Mouse (Mus musculus) liver, embryonic 16.5 days (tissue): ENCODE measurements around the gene Gm2026. TPM values are rescaled to one million over a fixed set of nuclear protein-coding genes. Genes with fewer than 3 reads are reported as not detected.
"Not testable (repeated sequence)": the region's sequence is repeated elsewhere in the genome, so short reads cannot be mapped to it uniquely, and the experiment has no call there.

ENCODE experiments used
- ATAC-seq: fragments of 200-750 bp; cut with Nextera tagmentation; 2 replicates; pipeline ENCODE4 v1.8.0; 2017; ENCODE audit warnings: low read depth, mild to moderate bottlenecking, moderate number of reproducible peaks, moderate library complexity
- H3K27ac ChIP-seq: fragments of 300-500 bp; sonication (generic); 2 replicates; pipeline ENCODE4 v1.5.1; 2014; ENCODE audit warnings: mild to moderate bottlenecking, low read length
- H3K27me3 ChIP-seq: fragments of 300-500 bp; sonication (generic); 2 replicates; pipeline ENCODE4 v1.6.1; 2014; ENCODE audit warnings: low read depth, low read length, mixed read lengths; ENCODE audit not compliant: control insufficient read depth, insufficient read depth
- H3K36me3 ChIP-seq: fragments of 300-500 bp; sonication (generic); 2 replicates; pipeline ENCODE4 v1.6.1; 2014; ENCODE audit warnings: mild to moderate bottlenecking; ENCODE audit not compliant: control insufficient read depth, insufficient read depth
- H3K4me1 ChIP-seq: fragments of 300-500 bp; sonication (generic); 2 replicates; pipeline ENCODE4 v1.6.1; 2014; ENCODE audit warnings: low read depth, low read length, mixed read lengths; ENCODE audit not compliant: control insufficient read depth
- H3K4me2 ChIP-seq: fragments of 300-500 bp; sonication (generic); 2 replicates; pipeline ENCODE4 v1.6.1; 2014; ENCODE audit warnings: low read depth, low read length, mixed read lengths
- H3K4me3 ChIP-seq: fragments of 300-500 bp; sonication (generic); 2 replicates; pipeline ENCODE4 v1.5.1; 2014; ENCODE audit warnings: low read depth, mild to moderate bottlenecking, low read length
- H3K9ac ChIP-seq: fragments of 300-500 bp; sonication (generic); 2 replicates; pipeline ENCODE4 v1.6.1; 2014; ENCODE audit warnings: low read depth, low read length
- H3K9me3 ChIP-seq: fragments of 300-500 bp; sonication (generic); replicated peaks from 2 replicates; pipeline ENCODE4 v1.6.1; 2016; ENCODE audit warnings: low read length; ENCODE audit not compliant: control insufficient read depth
- WGBS: fragments of 180-500 bp; shearing (Covaris S2); extraction: QIAGEN DNeasy Blood & Tissue Kit; methylation state at CpG from one replicate; pipeline ENCODE4 v1.1.7; 2014; ENCODE audit not compliant: insufficient replicate concordance; 5-methylcytosine and 5-hydroxymethylcytosine counted together
- polyA plus RNA-seq: library from polyadenylated mRNA; unstranded; fragments of >200 nt; fragmentation: Nextera tagmentation; extraction: Ambion mirVana; gene quantifications from 2 replicates; pipeline ENCODE4 v1.2.1, GENCODE M21; 2015

Gene Gm2026
- 4.6 and 4.8 TPM in 2 replicates for polyA plus RNA-seq

- H3K9me3 ChIP-seq, H3K4me3 ChIP-seq, H3K36me3 ChIP-seq, H3K27ac ChIP-seq, H3K4me1 ChIP-seq, H3K27me3 ChIP-seq, ATAC-seq, H3K4me2 ChIP-seq, H3K9ac ChIP-seq: not testable (repeated sequence)
- WGBS: no CpG with 5 or more reads among the region's 4 CpGs
Measured at GRCm38 (mm10) chr2:175965031-175965430, at the start of gene Gm2026. Gm2026 (plus strand) TSS chr2:175965331.

GRCm38 (mm10) chr2:175931000-175931399 lies 34.1 kb upstream of the Gm2026 start, which contains the start of gene Zfp966:
Zfp966 (minus strand) TSS chr2:175931100.
- not testable (repeated sequence) for H3K36me3 ChIP-seq, H3K4me3 ChIP-seq, H3K9ac ChIP-seq, H3K27me3 ChIP-seq, ATAC-seq, H3K4me1 ChIP-seq, H3K27ac ChIP-seq, H3K9me3 ChIP-seq, H3K4me2 ChIP-seq
- WGBS: no CpG with 5 or more reads among the region's 6 CpGs

Other genes starting within 250 kb of the Gm2026 start
- 1.8 TPM in 1 of 2 replicates, not detected in the other for gene Gm2007, start 223.8 kb upstream of the Gm2026 start, polyA plus RNA-seq
- 1.0 TPM in 1 of 2 replicates, not detected in the other for gene Gm14288, start 164.2 kb upstream of the Gm2026 start, polyA plus RNA-seq
- 3.5 and 4.8 TPM in 2 replicates for gene Gm6710, start 96.1 kb upstream of the Gm2026 start, polyA plus RNA-seq
- gene Zfp966, start 34.2 kb upstream of the Gm2026 start, polyA plus RNA-seq: 0.62 and 0.85 TPM in 2 replicates
- gene Gm2004, start 184.5 kb downstream of the Gm2026 start, polyA plus RNA-seq: 0.21 and 0.40 TPM in 2 replicates